Mouse (Mus musculus) central nervous system, embryonic 14 days (tissue): Measurements from ENCODE around the gene Trhr2. TPM values are rescaled to one million over a fixed set of nuclear protein-coding genes. Genes with fewer than 3 reads are reported as not detected.

ENCODE experiments used
- polyA plus RNA-seq: library from polyadenylated mRNA; depleted of rRNA; stranded (reverse); fragments of >200 nt; gene quantifications from 2 replicates; pipeline ENCODE4 v1.2.3, GENCODE M21; 2012; rRNA removed

Trhr2 gene
- 0.05 and 0.81 TPM in 2 replicates for polyA plus RNA-seq

GRCm38 (mm10) chr8:122360696-122361416 is at the start of gene Trhr2:
TSS of gene Trhr2 (minus strand) at chr8:122360746.

GRCm38 (mm10) chr8:122376365-122377231 is 16.1 kb upstream of the Trhr2 start, which contains the start of gene Zc3h18:
TSS of gene Zc3h18 (plus strand) at chr8:122376609.

Other genes with a start within 250 kb of the Trhr2 start
- 7.2 and 13.5 TPM in 2 replicates for gene Zfpm1, start 78.6 kb downstream of the Trhr2 start, polyA plus RNA-seq
- 50.7 and 56.9 TPM in 2 replicates for gene Zc3h18, start 15.9 kb upstream of the Trhr2 start, polyA plus RNA-seq
- 0.65 and 1.1 TPM in 2 replicates for gene Il17c, start 61.3 kb upstream of the Trhr2 start, polyA plus RNA-seq
- 26.5 and 39.1 TPM in 2 replicates for gene Cyba, start 72.2 kb upstream of the Trhr2 start, polyA plus RNA-seq
- gene Mvd, start 82.7 kb upstream of the Trhr2 start, polyA plus RNA-seq, result 50.6 and 51.9 TPM in 2 replicates
- 0.34 TPM in 1 of 2 replicates, not detected in the other for gene Snai3, start 100.0 kb upstream of the Trhr2 start, polyA plus RNA-seq
- gene Rnf166, start 115.3 kb upstream of the Trhr2 start, polyA plus RNA-seq, result 60.5 and 60.6 TPM in 2 replicates
- gene Ctu2, start 115.4 kb upstream of the Trhr2 start, polyA plus RNA-seq, result 80.4 and 84.3 TPM in 2 replicates
- 13.7 and 28.0 TPM in 2 replicates for gene Piezo1, start 190.6 kb upstream of the Trhr2 start, polyA plus RNA-seq
- 30.7 and 34.3 TPM in 2 replicates for gene Cdt1, start 207.3 kb upstream of the Trhr2 start, polyA plus RNA-seq
- 116 and 124 TPM in 2 replicates for gene Aprt, start 216.2 kb upstream of the Trhr2 start, polyA plus RNA-seq